Mouse (Mus musculus) myocyte (in vitro differentiated cells): ENCODE results near the gene Dscaml1.

Experiments used
- E2F4 ChIP-seq: IDR thresholded peaks from one replicate; pipeline ENCODE4 v1.6.1; 2011; ENCODE audit warnings: mild to moderate bottlenecking, control low read depth, moderate library complexity; ENCODE audit not compliant: insufficient read depth
- MYOD1 ChIP-seq, 3 experiments: IDR thresholded peaks; one replicate each; pipeline ENCODE4 v1.6.1; 2011; ENCODE audit warnings: control low read depth in 2 of 3, low read depth in 2 of 3, mild to moderate bottlenecking in 2 of 3, moderate library complexity in 1 of 3; ENCODE audit not compliant: insufficient read length in 2 of 3, control insufficient read depth in 1 of 3
- MYOG ChIP-seq, 3 experiments: IDR thresholded peaks; one replicate each; pipeline ENCODE4 v1.6.1; 2011; ENCODE audit warnings: control low read depth in 2 of 3, low read depth in 2 of 3, mild to moderate bottlenecking in 2 of 3; ENCODE audit not compliant: insufficient read length in 2 of 3, control insufficient read depth in 1 of 3, insufficient read depth in 1 of 3
- POLR2A ChIP-seq: IDR thresholded peaks from one replicate; pipeline ENCODE4 v1.6.1; 2011; ENCODE audit warnings: low read depth, mild to moderate bottlenecking, control low read depth, moderate library complexity; ENCODE audit not compliant: insufficient read length
- TCF12 ChIP-seq: IDR thresholded peaks from one replicate; pipeline ENCODE4 v1.6.1; 2011; ENCODE audit warnings: mild to moderate bottlenecking, control low read depth; ENCODE audit not compliant: poor library complexity, insufficient read depth, severe bottlenecking
- USF1 ChIP-seq: IDR thresholded peaks from one replicate; pipeline ENCODE4 v1.6.1; 2011; ENCODE audit warnings: low read depth, mild to moderate bottlenecking, control low read depth, moderate library complexity

DNA sequence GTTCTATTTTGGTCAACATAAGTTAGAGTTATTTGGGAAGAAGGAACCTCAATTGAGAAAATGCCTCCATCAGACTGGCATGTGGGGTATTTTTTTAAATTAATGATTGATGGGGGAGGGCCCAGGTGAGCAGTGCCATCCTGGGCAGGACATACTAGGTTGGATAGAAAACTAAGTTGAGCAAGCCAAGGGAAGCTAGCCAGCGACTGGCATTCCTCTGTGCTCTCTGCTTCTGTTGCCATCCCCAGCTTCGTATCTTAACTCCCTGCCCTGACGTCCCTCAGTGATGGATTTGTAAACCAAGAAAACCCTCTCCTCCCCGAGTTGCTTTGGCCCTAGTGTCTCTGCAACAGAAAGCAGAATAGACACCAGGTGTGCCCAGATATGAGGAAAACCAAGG lies 12.6 kb downstream of the Dscaml1 start:
- no peak for TF ChIP-seq USF1
- no peak for TF ChIP-seq MYOG (IDR thresholded peaks at IDR 0.05; ENCODE audit: control insufficient read depth in 1 of 3, insufficient read depth in 1 of 3, insufficient read length in 2 of 3, low read depth in 2 of 3)
- no peak for TF ChIP-seq POLR2A
- no peak for TF ChIP-seq E2F4
- TF ChIP-seq TCF12, result no peak
- no peak for TF ChIP-seq MYOD1 (IDR thresholded peaks at IDR 0.05; ENCODE audit: control insufficient read depth in 1 of 3, insufficient read length in 2 of 3, low read depth in 2 of 3)
